Mouse (Mus musculus) cortical plate, adult 2 months (tissue): ENCODE data around the gene Xylt2.

Source experiments
- CTCF ChIP-seq: fragments of 200-500 bp; IDR thresholded peaks from 2 replicates; pipeline ENCODE4 v1.5.1; 2011; ENCODE audit warnings: mild to moderate bottlenecking, control low read depth, low read length; ENCODE audit not compliant: insufficient read depth; ENCODE audit errors: extremely low read depth
- POLR2A ChIP-seq: fragments of 200-500 bp; IDR thresholded peaks from 2 replicates; pipeline ENCODE4 v1.6.1; 2011; ENCODE audit warnings: mild to moderate bottlenecking, low read length, control low read depth; ENCODE audit not compliant: insufficient read depth; ENCODE audit errors: extremely low read depth

DNA sequence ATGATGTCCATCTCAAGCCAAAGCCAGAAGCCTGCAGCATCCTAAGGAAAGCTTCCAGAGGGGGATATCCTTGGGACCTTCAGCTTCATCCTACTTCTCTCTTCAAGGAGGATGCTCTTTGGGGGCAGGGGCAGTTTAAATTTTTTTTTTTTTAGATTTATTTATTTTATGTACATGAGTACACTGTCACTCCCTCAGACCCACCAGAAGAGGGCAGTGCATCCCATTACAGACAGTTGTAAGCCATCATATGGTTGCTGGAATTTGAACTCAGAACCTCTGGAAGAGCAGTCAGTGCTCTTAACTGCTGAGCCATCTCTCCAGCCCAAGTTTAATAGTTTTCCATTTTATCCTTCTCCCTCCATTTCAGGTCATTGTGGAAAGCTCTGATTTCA lies 55.9 kb downstream of the Xylt2 start:
- TF ChIP-seq CTCF: no peak
- no peak for TF ChIP-seq POLR2A
